Mouse (Mus musculus): ENCODE data around the gene Rpl39l. TPM values are rescaled to one million over a fixed set of nuclear protein-coding genes. Genes with fewer than 3 reads are reported as not detected.
"Not testable (repeated sequence)": the region's sequence is repeated elsewhere in the genome, so short reads cannot be mapped to it uniquely, and the experiment has no call there.

Gene Rpl39l
- total RNA-seq (2021): not detected
- long read RNA-seq, experiment 1: 0 reads
- long read RNA-seq, experiment 2: 0 reads

DNA sequence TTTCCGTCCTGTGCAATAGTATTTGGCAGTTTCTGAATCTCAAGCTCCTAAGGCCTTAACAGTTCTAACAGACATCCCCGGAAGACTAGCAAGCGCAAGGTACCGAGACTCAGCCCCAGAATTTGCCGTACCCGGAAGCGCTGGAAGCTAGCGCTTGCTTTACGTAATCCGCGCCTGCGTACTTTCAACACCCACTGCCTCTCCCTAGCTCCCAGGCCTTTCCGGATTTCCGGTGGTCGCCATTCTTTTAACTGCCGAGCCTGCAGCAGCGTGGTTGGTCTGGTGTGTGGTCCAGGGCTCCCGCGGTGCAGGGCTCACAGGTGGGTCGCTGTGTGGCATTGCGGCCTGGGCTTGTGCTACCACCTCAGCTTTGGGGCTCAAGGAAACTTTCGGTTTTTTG, at the start of gene Rpl39l:
Gene Rpl39l (plus strand): TSS at position 222 of the 400 bp plus-strand sequence.
- intact Hi-C loops (cut with DNase I): no loop called here
- no peak for DNase-seq (ENCODE audit: low spot score in 2 of 2)

DNA sequence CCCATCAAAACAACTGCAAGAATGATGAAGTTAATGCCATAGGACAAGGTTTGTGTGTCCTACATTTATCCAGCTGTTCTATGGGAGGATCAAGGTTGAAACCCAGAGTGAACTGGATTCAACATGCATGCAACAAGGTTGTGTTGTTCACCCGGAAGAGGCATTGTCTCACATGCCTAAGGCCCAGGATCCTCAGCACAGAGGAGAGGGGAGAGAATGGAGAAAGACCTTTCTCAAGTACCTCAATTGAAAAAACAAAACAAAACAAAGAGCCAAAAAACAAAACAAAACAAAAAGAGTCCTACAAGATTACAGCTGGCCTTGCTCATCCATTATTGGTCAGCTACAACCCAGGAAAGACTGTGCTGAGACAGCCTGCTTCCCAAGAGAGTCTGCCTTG, 42.4 kb upstream of the Rpl39l start:
- intact Hi-C loops (cut with DNase I): no loop called here
- DNase-seq (ENCODE audit: low spot score in 2 of 2): no peak

DNA sequence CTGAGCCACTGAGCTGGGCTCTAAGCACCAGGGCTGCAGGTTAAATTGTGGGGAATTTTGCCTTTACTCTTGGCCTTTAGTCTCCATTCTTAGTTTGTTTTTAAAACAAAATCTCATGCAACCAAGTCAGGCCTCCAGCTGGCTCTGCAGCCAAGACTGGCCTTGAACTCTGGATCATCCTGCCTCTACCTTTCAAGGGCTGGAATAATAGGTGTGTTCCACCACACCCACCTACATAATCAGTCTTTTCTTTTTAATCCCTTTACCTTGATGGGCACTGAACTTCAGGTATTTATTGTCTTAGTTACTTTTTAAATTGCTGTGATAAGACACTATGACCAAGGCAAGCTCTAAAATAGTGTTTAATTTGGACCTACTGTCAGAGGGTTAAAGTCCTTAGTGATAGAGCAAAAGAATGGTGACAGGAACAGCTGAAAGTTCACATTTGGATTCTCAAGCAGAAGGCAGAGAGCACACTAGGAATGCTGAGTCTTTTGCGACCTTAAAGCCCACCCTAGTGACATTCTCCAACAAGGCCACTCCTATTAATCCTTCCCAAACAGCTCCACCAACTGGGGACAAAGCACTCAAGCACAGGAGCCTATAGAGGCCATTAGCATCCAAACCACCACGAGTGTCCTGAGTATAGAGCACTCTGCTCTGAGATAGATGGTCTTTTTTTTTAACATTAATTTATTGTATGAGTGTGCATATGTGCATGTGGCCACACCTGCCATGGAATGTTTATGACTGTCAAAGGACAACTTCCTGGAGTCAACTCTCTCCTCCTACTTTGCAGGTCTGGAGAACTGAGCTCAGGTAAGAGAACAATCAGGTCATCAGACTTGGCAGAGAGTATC, 40.7 kb upstream of the Rpl39l start:
- DNase-seq (ENCODE audit: low spot score in 2 of 2): no peak
- intact Hi-C loops (cut with DNase I): no loop called here

DNA sequence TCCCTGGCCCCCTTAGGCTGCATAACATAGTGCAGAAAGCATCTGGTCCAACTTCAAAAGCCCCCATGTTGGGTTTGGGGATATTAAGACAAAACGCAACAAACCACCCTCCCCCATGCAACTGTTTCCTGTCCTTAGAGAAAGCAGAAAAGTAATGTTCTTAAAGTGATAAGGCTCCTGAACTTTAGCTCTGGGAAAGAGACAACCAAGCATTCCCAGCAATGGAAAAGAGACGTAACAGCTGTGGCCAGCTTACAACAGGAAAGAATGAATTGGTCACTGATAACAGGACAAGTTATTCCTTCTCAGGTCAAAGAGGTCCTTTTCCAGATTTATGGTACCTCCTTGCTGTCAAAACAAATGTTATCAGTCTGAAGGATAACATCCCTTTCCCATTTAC, 26.9 kb upstream of the Rpl39l start:
- DNase-seq (ENCODE audit: low spot score in 2 of 2): no peak
- intact Hi-C loops (cut with DNase I): no loop called here

DNA sequence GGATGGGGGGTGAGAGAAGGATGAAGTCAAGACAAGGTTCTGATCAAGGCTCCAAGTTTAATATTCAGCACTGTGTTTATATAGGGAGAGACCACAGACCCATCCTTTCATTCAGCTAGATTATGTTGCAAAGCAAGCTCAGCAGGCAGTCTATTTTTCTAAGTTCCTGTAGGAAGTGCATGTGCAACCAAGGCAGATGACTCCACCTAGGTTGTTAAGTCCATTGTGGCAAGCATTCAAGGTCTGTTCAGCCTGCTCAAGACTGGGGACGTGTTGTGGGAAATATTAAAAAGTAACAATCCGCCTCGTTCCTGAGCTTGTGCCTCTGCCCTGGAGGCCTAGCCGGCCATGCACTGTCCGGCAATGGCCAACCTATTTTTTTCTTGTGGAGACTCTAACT, 22.6 kb upstream of the Rpl39l start:
- intact Hi-C loops (cut with DNase I): no loop called here
- DNase-seq (ENCODE audit: low spot score in 2 of 2): no peak

DNA sequence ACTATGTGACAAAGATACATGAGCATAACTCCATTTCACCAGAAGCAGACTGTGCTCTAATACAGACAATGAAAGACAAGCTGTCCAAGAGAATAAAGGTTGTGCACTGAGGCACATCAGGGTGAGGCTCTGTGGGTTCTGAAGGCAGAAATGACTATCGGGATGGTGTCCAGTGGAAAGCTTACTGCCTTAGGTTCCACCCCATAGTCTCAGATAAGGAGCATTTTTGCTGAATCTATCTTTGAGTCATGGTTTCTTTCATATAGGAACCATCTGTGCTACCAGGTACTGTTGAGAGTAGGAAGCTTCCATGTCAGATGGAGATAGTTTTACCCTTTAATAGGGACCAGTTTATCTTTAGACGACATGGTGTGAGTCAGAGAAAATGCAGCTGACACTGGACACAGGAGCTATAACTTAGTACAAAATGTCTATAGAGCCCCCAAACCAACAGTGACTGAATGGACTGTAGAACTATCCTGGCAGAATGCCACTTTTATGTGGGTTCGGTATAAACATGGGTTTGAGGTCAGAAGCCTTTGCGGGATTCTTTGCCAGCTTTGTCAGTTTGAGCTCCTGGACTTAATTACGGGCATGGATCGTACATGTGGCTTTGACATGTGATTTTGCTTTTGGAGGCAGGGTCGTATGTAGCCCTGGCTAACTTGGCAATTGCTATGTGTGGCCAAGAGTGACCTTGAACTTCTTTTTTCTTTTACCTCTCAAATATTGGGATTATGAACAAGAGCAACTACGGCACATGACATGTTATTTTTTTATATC, 712 bp upstream of the Rpl39l start:
- DNase-seq (ENCODE audit: low spot score in 2 of 2): no peak
- intact Hi-C loops (cut with DNase I): no loop called here

DNA sequence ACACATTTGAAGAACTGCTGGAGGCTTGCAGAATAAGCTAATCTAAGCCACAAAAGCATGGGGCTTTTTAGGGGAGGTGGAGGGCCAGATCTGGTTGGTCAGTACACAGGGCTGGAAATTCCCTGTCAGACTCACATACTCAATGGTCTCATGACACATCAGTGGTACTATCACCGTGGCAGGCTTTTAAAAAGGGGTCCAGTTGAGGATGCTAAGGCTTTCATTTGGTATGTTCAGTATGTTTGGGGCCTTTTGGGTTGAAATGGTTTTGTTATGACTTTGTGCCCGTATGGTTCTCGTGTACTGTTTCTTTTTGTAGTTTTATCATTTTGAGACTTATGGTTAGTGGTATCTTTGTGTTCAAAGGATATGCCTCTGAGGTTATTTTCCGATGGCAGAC, 1.2 kb downstream of the Rpl39l start:
- intact Hi-C loops (cut with DNase I): no loop called here
- no peak for DNase-seq (ENCODE audit: low spot score in 2 of 2)

DNA sequence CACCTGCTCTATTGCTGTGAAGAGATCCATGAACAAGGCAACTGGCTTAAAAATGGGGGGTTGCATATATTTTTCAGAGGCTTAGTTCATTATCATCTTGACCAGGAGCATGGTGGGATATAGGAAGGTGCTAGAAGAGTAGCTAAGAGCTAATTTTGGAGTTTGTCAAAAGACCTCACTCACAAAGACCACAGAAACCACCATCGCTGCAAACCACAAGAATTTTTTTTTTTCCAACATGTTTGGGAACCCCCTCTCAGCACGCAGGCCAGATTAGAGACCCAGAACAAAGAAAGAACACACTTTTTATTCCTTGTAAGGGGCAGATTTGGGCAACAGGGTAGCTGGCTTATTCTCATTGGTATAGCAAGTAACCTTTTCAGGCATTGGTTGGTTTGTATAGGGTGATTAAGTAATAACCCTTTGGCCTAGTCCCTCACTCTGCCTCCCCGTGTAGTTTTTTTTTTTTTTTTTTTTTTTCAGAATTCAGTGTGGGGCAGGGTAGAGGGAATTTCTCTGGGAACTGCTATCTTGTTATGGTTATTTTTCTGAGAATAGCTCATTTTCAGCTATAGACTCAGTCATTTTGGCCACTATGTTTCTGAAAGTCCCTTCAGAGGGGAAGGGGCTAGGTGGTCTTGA, 2.3 kb downstream of the Rpl39l start:
- no peak for DNase-seq (ENCODE audit: low spot score in 2 of 2)
- intact Hi-C loops (cut with DNase I): no loop called here

DNA sequence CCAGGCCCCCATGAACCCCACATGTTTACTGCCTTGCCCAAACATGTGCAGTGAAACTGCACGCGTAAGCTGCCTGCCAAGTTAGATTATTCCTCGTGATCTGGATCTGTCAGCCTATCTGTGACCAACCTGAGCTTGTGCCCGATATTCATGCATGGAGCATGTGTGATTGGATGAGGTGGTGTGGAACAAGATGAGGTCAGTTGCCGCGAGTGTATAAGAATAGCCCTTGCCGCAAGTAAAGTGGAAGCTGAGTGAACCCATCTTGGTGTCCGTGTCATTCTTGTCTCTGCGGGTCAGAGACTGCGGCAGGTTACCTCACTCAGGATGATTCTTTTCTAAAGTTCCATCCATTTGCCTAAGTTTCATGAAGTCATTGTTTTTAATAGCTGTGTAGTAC, 17.4 kb downstream of the Rpl39l start:
- DNase-seq (ENCODE audit: low spot score in 2 of 2); intact Hi-C loops (cut with DNase I): not testable (repeated sequence)

DNA sequence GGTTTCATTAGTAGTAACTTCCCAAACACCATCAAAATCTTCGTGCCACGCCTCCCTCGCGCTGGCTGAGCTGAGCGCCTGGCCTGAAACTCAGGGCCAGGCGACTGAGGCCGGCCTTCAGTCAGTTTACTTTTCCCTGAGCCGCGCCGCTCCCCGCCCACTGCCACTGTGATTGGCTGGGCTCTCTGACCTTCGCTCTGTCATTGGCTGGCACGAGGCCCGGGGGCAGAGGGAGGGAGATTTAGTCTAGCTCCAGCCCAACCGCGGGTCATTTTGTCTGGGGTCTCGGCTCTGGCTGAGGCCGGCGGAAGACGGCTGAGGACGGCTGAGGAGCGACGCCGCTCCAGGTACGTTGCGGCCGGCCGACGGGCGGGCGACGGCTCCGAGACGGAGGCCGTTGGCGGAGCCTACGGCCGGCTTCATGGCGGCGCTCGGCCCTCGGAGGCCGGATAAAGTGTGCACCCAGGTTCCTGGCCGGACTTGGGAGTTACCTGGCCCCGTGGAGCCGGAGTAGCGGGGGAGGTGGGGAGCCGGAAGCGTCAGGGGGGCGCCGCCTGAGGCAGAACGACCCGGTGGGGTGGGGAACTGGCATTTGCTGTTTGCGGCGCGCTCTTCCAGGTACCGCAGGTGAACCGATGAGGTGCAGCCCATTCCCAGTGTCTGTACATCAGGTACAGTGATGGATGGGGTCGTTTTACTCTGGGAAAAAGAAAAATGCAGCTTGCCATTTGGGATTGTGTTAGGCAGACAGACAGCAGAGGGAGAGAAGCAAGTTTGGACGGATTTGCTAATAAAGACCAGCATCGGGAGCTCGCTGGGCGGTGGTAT, 22.9 kb downstream of the Rpl39l start, which contains the start of gene Atf7ip2:
Gene Atf7ip2 (plus strand): TSS at position 34 of the 828 bp plus-strand sequence.
- intact Hi-C loops (cut with DNase I): no loop called here
- DNase-seq (ENCODE audit: low spot score in 2 of 2): peak; percentile 50 to 75

DNA sequence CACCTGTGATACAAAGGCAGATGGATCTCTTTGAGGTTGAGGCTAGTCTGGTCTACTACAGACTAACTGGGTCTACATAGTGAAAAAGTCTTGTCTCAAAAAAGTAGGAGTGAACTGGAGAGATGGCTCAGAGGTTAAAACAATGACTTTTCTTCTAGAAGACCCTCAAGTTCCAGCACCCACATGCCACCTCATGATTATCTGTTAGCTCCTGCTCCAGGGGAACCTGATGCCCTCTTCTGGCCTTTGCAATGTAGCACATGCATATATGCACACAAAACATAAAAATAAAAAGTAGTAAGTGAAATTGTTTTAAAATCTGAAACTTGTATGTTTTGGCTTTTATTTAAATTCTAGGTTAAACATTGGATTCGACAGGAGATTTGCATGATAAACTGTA, 38.8 kb downstream of the Rpl39l start:
- no peak for DNase-seq (ENCODE audit: low spot score in 2 of 2)
- intact Hi-C loops (cut with DNase I): no loop called here

DNA sequence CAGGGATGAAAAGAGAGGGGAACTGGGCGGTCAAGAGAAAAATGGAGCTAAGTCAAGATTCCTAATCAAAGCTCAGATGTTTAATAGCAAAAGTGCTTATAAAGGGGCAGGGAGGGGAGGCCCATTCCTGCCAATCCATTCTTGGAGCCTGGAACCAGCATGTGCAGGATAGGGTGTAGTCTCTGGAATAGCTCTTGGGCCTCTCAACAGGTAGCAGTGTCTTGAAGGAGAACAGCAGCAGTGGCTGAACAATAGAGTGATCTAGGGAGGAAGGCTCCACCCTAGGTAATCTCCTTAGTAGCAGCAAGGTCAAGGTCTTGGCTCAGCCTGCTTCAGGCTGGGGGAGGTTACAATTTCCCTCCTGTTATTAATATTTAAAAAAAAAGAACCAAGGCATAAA, 46.3 kb downstream of the Rpl39l start:
- intact Hi-C loops (cut with DNase I); DNase-seq (ENCODE audit: low spot score in 2 of 2): not testable (repeated sequence)

DNA sequence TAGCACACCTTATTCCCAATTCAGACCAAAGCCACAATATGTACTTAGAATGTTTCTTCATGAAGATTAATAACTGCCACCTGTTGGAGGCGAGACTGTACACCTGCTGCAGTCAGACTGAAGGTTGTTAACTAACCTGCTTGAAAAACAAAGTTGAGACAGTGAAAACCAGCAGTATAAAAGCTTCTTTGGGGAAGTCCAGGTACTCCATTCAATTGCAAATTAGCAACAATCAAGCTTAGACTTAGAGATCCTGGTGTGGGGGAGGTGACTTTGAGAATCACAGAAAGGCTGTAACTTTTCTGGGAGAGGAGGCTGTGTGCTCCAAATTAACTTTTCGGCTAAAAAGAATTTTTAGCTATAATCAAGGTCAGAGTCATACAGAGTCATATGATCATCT, 47.0 kb downstream of the Rpl39l start:
- intact Hi-C loops (cut with DNase I): not testable (repeated sequence)

More for the DNA sequence above, 47.0 kb downstream of the Rpl39l start:
- not testable (repeated sequence) for DNase-seq (ENCODE audit: low spot score in 2 of 2)

Other genes starting within 250 kb of the Rpl39l start
- gene Grin2a, start 174.7 kb upstream of the Rpl39l start, total RNA-seq (2021): 100 to 1,000 TPM; 198 to 236 TPM
- gene Atf7ip2, start 22.5 kb downstream of the Rpl39l start, total RNA-seq (2021): not detected
- gene Emp2, start 143.7 kb downstream of the Rpl39l start, total RNA-seq (2021): 10 to 100 TPM; 19.8 to 22.7 TPM
- 1 to 10 TPM; 4.1 to 6.5 TPM for gene Tekt5, start 225.3 kb downstream of the Rpl39l start, total RNA-seq (2021)
- gene Nubp1, start 241.7 kb downstream of the Rpl39l start, total RNA-seq (2021): 10 to 100 TPM; 17.2 to 17.8 TPM

Data from left cerebral cortex, postnatal 14 days (tissue).